Mouse (Mus musculus) frontal cortex, postnatal 14 days (tissue): Measurements from ENCODE around the gene Trim56.
"Not testable (repeated sequence)": the region's sequence is repeated elsewhere in the genome, so short reads cannot be mapped to it uniquely, and the experiment has no call there.

Experiments
- DNase-seq, 2 experiments: peaks; one replicate each; pipeline ENCODE4 v3.0.0; 2022; ENCODE audit warnings: low spot score in 2 of 2

Trim56 gene

DNA sequence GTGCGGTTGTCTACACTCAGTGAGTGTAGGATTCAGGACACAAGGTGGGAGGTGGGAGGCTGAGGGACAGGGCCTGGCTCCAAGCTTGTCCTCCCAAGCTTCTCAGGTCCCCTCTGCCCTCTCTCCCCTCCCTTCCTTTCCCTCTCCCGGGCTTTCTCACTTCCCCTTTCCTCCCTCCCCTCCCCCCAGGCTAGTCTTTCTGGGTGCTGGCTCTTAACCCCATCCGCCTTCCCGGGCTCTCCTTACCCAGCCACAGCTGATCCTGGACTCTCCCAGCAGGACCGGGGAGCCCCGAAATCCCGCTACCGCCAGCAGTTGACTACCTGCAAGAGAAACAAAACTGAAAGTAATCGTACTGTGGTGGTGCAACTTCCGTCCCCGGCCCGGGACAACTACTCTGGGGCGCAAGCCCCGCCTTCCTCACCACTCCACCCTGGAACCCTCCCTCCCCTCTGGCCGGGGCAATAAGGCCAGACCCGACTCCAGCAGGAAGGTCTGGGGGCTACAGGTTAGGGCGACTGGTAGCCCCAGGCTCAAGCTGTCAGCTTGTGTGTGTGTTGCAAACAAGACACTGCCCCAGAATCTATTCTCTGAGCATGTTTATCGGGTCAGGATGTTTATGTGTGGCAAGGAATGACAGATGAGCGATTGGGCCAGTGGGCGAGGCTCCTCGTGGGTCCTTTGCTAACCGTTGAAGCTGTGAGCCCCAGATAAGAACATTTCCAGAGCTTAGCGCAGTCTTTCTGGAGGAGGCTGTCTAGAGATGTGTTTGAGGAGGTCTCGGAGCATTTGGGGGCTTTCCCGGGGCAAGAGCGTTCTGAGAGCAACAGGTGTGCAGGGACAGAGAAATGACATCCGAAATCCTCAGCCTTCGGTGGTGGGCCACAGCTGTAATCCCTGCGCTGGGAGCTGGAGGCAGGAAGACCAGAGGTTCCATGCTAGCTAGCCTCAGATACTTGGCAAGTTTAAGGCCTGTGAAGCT is at the start of gene Trim56:
TSS of gene Trim56 (minus strand) at position 344 of the 982 bp plus-strand sequence.
- DNase-seq, result no peak

DNA sequence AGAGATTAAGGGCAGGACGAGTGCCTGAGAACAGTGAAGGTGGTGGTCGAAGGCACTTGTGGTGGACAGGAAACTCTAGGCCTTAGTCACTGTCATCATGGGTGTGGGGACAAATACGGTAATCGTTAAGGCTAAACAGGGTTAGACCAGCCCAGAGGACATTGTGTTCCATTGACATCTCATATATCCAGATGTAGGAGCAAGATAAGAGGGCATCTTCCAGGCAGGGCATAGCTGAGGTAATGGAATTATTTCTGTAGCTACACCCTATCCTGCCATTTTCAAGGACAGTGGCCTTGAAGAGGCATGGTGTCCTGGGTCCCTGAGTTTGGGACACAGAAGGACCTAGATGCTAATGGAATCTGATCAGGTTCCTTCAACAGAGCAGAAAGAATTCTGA is 45.8 kb upstream of the Trim56 start:
- DNase-seq, result no peak

DNA sequence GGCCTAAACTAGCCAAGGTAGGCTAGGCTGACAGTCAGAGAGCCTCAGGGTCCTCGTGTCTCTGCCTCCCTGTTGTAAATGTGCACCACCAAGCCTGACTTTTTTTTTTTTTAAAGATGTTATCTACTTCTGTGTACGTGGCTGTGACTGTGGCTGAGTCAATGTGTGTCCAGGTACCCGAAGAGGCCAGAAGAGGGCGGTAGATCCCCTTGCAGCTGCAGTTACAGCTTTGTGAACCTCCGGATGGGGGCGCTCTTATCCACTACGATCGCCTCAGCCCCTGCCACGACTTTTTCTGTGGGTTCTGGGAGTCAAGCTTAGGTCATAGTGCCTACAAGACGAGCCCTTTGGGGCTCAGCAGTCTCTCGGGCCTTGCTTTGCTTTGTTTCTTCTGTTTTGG is 43.5 kb upstream of the Trim56 start:
- DNase-seq, result peak in 1 of 2 experiments; percentile 12

DNA sequence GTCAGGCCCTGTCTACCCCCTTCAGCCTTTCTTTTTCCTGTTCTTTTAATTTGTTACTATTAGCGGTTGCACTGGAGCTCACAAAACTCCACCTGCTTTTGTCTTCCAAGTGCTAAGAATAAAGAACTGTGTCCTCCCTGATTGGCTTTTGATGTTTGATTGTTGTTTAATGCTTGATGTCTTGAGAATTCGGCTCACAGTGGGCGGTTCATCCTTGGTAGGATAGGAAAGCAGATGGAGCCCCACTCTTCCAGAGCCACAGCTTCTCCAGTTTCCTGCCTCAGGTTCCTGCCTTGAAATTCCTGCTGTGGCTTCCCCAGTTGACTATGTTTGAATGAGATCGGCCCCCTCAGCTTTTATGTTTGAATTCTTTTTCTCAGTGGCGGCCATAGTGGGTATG is 37.3 kb upstream of the Trim56 start:
- DNase-seq, result no peak

DNA sequence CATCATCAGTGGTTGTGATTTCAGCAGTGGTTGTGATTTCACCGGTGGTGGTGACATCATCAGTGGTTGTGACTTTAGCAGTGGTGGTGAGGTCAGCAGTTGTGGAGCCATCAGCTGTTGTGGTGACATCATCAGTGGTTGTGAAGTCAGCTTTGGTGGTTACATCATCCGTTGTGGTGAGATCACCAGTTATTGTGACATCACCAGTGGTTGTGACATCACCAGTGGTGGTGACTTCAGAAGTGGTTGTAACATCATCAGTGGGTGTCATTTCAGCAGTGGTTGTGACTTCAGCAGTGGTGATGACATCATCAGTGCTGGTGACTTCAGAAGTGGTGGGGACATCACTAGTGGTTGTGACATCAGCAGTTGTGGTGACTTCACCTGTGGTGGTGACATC is 36.6 kb upstream of the Trim56 start:
- no peak for DNase-seq

DNA sequence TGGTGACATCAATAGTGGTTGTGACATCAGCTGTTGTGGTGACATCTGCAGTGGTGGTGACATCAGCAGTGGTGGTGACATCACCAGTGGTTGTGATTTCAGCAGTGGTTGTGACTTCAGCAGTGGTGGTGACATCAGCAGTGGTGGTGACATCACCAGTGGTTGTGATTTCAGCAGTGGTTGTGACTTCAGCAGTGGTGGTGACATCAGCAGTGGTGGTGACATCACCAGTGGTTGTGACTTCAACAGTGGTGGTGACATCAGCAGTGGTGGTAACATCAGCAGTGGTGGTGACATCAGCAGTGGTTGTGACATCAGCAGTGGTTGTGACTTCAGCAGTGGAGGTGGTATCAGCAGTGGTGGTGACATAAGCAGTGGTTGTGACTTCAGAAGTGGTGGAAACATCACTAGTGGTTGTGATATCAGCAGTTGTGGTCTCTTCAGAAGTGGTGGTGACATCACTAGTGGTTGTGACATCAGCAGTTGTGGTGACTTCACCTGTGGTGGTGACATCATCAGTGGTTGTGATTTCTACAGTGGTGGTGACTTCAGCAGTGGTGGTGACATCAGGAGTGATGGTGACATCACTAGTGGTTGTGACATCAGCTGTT is 33.4 kb upstream of the Trim56 start, which contains the start of gene Muc3:
TSS of gene Muc3 (minus strand) at position 51 of the 611 bp plus-strand sequence.
- not testable (repeated sequence) for DNase-seq

DNA sequence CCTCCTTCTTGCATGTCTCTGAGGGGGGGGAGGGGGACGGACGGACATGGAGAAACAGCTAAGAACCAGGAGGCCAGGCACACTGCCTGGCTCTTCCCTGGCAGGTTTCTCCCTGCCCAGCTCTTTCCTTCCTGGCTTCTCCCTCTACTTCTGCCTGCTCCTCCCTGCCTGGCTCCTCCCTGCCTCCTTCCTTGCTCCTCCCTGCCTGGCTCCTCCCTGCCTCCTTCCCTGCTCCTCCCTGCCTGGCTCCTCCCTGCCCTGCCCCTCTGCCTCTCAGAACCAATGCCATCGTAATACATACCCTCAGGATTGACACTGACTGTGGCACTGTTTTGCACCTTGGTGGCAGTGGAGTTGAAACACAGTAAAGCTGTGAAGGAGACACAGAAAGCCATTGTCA is 24.8 kb upstream of the Trim56 start:
- no peak for DNase-seq

DNA sequence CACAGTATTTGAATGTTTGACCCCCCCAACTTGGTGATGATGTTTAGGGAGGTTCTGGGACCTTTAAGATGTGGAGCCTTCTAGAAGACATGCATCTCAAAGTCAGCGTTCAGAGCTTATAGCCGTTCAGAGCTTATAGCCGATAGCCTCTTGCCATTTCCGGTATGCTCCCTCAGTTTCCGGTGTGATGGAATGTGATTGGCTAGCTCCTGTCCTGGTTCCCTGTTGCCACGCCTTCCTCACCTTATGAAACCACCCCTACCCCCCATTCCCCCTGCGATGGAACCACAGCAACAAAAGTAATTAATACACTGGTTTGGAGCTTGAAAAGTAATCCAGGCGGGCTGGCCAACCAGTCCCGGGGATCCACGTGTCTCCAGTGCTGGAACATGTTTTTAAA is 23.0 kb upstream of the Trim56 start:
- DNase-seq, result no peak

DNA sequence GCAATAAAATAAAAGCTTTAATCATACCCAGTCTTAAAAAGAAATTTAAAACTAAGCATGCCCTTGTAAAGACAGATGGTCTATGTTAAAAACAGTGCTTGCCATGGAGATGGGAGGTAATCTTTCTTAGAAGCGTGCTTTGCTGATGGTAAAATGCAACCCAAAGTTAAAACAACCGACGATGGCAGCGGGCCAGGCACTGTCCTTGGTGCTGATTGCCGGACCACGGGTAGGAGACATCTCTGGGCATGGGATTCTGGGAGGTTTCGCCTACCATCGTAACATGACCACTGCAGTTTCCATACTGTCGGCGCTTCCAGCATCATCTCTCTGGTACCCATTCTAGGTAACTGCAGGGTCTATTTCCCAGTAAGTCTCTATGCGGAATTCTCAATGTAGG is 18.9 kb upstream of the Trim56 start:
- no peak for DNase-seq

DNA sequence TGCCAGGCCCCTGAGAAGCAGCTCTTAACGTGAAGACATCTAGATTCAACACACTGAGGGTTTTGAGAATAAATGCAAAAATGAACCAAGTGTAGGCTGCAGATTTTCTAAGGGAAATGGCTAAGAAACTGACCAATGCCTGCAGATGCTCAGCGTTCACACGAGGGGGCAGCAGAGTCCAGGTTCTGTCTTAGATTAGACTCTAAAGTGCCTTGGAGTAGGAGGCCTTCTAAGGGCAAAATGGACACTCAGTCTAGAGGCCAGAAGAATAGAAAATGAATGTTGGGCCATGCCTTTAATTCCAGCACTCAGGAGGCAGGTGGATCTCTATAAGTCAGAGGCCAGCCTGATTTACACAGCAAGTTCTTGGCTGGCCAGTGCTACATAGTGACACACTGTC is 15.5 kb upstream of the Trim56 start:
- DNase-seq, result no peak

DNA sequence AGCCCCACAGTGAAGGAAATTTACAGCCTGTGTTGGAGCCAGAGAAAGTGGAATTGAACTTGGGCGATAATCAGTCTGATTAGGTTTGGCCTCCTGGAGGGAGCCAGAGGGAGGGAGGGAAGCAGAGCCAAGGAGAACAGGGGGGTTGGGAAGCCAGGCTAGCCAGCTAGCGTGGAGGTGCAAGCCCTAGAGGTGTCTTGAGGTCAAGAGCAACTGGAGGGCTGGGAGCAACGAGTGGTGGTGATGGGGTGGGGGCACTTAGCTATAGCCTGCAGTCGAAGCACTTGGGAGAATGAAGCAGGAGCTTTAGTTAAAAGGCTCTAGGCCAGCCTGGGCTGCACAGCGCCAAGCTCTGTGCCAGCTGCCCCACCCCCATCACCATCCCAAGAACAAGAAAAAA is 13.3 kb upstream of the Trim56 start:
- DNase-seq, result no peak

DNA sequence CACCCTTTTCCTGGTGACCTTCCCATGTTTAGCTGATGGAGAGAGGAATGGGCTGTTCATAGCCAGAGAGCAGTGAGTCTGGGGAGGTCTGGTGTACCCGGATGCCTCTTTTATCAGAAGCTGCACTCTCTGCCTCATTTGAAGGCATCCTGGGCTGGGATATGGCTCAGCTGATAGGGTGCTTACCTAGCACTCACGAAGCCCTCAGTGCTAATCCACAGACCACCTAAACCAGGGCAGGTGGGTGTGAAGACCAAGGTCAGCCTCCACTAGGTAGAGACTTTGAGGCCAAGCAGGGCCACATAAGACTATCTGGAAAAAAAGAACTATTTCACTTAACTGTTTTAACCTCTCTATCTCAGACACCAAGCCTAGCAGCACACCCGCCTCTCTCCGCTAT is 7.5 kb upstream of the Trim56 start:
- no peak for DNase-seq

DNA sequence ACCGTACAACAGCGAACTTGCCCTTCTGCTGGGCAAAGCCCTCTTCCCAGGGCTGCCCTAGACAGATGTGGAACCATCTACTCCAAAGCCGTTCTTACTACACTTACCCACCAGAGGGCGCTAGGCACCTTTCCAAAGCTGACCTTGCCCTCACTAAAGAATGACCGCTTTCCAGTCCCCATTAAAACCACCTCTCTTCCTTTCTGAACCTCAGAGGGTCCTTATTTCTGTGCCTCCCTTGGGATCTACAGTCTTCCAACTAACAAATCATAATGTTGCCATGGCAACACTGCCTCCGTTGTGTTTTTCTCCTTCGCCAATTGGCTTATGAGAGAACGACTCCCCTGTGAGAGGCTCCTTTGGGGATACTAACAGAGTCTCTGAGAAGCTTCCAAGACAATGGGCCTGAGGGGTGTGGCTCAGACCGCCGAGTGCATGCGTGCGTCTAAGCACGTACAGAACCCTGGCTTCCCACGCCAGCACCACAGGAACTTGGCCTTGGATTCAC is 6.7 kb upstream of the Trim56 start:
- peak; percentile 25 to 66 for DNase-seq

DNA sequence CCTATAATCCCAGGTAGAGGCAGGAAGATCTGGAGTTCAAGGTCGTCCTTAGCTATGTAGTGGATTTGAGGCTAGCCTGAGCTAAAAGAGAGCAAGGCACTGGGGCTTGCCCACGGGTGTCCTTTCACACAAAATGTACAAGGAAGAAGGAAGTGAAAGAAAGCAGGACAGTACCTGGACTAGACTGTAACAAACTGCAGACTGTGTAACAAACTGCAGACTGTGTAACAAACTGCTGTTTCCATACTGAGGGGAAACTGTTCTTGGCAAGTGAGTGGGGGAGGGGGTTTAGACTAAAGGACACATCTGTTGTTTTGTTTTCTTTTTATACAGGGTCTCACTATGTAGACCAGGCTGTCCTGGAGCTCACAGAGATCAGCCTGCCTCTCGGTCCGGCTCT is 5.3 kb upstream of the Trim56 start:
- no peak for DNase-seq

DNA sequence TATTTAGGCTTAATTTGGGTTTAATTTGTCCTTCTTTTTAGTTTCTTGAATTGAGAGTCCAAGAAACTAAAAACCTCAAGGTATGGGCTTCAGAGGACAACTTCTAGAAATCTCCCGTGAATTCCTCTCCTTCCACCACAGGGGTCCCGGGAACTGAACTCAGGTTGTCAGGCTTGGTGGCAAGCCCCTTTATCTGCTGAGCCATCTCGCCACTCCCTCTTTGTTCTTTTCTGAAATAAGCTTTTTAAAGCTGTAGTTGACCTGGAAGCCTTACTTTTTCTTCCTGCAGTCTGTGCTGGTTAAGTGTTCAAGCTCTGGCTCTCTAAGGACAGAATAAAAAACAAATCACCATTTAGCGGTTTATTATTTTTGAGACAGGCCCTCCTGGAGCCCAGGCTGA is 2.9 kb upstream of the Trim56 start:
- DNase-seq, result no peak

DNA sequence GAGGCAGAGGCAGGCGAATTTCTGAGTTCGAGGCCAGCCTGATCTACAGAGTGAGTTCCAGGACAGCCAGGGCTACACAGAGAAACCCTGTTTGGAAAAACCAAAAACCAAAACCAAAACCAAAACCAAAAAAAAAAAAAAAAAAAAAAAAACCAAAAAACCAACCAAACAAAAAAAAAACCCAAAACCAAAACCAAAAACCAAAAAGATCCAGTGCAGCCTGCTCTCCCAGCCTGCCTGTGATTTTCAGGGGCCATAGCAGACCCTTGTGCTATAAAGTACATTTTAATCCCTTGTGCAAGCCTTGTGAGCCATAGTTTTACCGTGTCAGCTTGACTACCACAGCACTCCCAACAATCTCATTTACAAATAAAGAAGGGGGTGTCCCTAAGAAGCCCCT is 2.0 kb upstream of the Trim56 start:
- DNase-seq, result not testable (repeated sequence)

DNA sequence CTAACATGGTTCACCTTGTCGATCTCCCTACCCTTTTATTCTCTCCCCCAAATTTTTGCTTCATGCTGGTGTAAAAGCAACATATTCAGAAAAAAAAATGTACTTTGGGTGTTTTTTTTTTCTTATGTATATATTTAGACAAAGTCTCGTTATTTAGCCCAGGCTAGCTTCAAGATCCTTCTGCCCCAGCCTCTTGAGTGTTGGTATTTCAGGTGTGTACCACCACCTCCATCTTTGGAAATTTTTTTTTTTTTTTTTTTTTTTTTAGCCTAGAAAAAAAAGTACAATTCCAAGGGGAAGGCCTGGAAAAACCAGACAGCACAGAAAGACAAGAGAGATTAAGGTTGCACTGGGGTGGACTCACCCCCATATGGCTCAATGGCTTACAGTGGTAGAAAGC is 978 bp upstream of the Trim56 start:
- no peak for DNase-seq

DNA sequence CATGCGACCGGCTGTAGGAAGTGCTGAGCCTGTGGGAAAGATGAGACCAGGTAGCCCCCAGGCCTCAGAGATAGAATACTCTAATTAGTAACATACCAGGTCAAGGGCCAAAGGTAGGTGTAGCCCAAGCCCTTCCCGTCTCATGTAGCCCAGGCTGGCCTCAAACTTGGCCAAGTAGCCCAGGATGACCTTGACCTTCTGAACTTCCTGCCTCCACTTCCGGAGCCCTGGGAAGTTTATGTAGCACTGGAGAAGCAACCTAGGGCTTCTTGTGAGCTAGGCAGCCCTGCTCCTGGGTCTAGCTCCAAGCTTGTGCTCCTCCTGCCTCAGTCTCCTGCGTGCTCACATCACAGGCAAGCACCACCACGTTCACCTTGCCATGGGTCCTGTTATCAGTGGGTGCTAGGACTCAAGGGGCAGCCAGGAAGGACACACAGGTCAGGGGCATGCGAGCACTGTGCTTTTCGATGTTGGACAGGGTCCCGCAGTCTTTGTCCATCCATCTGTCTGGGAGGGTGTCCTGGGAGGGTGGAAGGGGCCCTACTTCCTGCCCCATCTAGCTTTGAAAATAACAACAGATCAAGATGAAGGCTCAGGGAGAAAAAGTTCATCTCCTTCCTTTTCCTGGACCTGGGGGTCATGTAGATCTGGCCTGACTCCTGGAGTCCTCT is 983 bp downstream of the Trim56 start:
- no peak for DNase-seq

DNA sequence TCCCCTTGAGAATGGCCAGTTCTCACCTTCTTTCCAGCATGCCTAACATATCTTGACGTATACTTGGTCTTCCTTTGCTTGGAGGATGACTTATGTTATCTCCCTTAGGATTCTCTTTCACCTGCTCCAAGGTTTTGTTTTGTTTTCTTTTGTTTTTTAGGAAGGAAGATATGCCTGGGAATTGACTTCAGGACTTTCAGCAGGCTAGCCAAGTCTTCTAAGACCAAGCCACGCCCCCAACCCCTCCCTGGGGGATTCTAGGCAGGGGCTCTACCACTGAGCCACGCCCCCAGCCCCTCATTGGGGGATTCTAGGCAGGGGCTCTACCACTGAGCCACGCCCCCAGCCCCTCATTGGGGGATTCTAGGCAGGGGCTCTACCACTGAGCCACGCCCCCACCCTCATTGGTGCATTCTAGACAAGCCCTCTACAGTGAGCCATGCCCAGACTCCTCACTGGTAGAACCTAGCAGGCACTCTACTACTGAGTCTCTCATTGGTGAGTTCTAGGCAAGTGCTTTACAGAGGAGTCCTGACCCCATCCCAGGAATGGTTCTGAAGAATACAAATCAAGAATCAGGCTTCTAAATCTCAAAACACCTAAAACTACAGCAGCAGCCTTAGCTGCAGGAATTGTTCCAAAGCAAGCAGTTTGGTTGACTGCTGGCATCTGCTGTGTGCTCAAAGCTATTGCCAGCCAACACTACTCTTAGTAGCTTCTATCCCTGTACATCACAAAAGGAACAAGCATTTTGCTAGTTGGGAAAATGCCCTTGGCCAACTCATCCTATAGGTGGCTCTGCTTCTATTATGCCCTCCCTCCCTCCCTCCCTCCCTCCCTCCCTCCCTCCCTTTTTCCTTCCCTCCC is 4.2 kb downstream of the Trim56 start:
- no peak for DNase-seq

DNA sequence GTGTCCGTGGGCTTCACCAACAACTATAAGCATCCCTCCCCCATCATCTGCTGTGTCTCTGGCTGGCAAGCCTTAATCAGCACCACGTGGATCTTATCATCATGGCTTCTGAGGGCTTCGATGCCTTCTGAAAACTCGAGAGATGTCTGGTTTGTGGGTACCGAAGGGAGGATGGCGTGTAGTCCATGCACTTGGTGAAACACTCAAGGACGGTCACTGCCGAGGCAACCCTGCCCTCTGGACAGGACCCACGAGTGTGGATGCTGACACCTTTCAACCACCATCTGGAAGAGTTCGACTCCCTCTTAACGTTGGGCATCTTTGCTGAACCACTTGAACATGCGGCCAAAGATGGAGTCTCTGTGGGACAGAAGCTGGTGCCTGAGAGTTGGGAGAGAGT is 5.1 kb downstream of the Trim56 start:
- DNase-seq, result no peak

DNA sequence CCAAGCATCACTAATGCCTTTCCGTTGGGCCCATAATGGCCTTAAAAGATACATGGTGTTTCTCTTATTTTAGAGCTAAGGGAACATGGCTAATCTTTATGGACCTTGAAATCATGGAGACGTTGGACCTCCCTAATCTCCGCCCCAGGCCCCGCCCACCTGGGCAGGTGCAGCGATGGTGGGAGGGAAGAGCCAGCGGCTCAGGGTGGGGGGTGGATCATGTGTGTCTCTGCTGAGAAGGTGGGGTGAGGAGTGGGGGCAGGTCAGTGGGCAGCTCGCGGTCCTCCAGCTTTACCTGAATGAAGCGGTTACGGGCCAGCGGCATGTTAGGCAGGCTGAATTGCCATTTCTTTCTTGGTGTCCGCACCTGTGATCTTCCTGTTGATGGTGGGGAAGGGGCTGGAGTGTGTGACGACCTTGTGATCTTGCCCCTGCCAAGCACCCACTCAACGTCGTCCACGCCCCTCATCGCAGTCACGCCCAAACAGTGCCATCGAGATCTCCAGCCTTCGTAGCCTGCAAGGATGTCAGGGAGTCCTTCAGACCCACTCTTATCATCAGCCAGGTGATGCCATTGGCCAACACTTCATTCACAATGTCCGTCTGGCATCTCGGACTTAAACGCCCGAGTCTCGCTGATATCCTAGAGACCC is 5.9 kb downstream of the Trim56 start:
- no peak for DNase-seq
